Mouse (Mus musculus): Measurements from ENCODE around the gene Baiap2l1. TPM values are rescaled to one million over a fixed set of nuclear protein-coding genes. Genes with fewer than 3 reads are reported as not detected.

Baiap2l1 gene
- polyA plus RNA-seq, 1 experiment from 2014 or later, result 2.9 TPM

Other genes with a start within 250 kb of the Baiap2l1 start
- gene Bhlha15, start 167.8 kb downstream of the Baiap2l1 start, polyA plus RNA-seq (2016; fragmentation: Nextera tagmentation; extraction: Ambion mirVana), result 0.09 and 0.13 TPM in 2 replicates
- 31.7 and 32.3 TPM in 2 replicates for gene Tecpr1, start 134.5 kb downstream of the Baiap2l1 start, polyA plus RNA-seq (2016; fragmentation: Nextera tagmentation; extraction: Ambion mirVana)
- 126 and 139 TPM in 2 replicates for gene Bri3, start 113.7 kb downstream of the Baiap2l1 start, polyA plus RNA-seq (2016; fragmentation: Nextera tagmentation; extraction: Ambion mirVana)
- gene Nptx2, start 187.8 kb upstream of the Baiap2l1 start, polyA plus RNA-seq (2016; fragmentation: Nextera tagmentation; extraction: Ambion mirVana), result 2.5 and 3.3 TPM in 2 replicates